Mouse (Mus musculus) forebrain, embryonic 15.5 days (tissue): ENCODE data around the gene Recql. TPM values are rescaled to one million over a fixed set of nuclear protein-coding genes. Genes with fewer than 3 reads are reported as not detected.

Source experiments
- ATAC-seq: fragments of 200-750 bp; cut with Nextera tagmentation; replicated peaks from 2 replicates; pipeline ENCODE4 v1.8.0; 2017; ENCODE audit warnings: mild to moderate bottlenecking, moderate TSS enrichment, moderate library complexity
- H3K27ac ChIP-seq: fragments of 300-500 bp; sonication (generic); replicated peaks from 2 replicates; pipeline ENCODE4 v1.5.1; 2015; ENCODE audit warnings: mild to moderate bottlenecking, inconsistent platforms
- H3K27me3 ChIP-seq: fragments of 300-500 bp; sonication (generic); 2 replicates; pipeline ENCODE4 v1.6.1; 2015; ENCODE audit warnings: inconsistent platforms
- H3K36me3 ChIP-seq: fragments of 300-500 bp; sonication (generic); 2 replicates; pipeline ENCODE4 v1.6.1; 2015; ENCODE audit warnings: mild to moderate bottlenecking, inconsistent platforms
- H3K4me1 ChIP-seq: fragments of 300-500 bp; sonication (generic); 2 replicates; pipeline ENCODE4 v1.6.1; 2015; ENCODE audit warnings: inconsistent platforms
- H3K4me2 ChIP-seq: fragments of 300-500 bp; sonication (generic); replicated peaks from 2 replicates; pipeline ENCODE4 v1.6.1; 2015; ENCODE audit warnings: mild to moderate bottlenecking, inconsistent platforms
- H3K4me3 ChIP-seq: fragments of 300-500 bp; sonication (generic); 2 replicates; pipeline ENCODE4 v1.5.1; 2015; ENCODE audit warnings: mild to moderate bottlenecking, inconsistent platforms
- H3K9ac ChIP-seq: fragments of 300-500 bp; sonication (generic); replicated peaks from 2 replicates; pipeline ENCODE4 v1.6.1; 2015; ENCODE audit warnings: mild to moderate bottlenecking, inconsistent platforms
- H3K9me3 ChIP-seq: fragments of 300-500 bp; sonication (generic); 2 replicates; pipeline ENCODE4 v1.6.1; 2016; ENCODE audit warnings: inconsistent platforms
- WGBS: fragments of 180-500 bp; shearing (Covaris S2); methylation state at CpG from one replicate; pipeline ENCODE4 v1.1.7; 2015; ENCODE audit warnings: mixed read lengths; 5-methylcytosine and 5-hydroxymethylcytosine counted together
- polyA plus RNA-seq: library from polyadenylated mRNA; unstranded; fragments of >200 nt; fragmentation: Nextera tagmentation; extraction: Ambion mirVana; gene quantifications from 2 replicates; pipeline ENCODE4 v1.2.1, GENCODE M21; 2015

The Recql gene
- polyA plus RNA-seq = 29.1 and 31.2 TPM in 2 replicates

GRCm38 (mm10) chr6:142387011-142387754, at the start of gene Recql, which contains the start of gene Golt1b:
Gene Recql (minus strand): TSS chr6:142387087.
Gene Golt1b (plus strand): TSS chr6:142387221.
- H3K27ac ChIP-seq = peak within 1 kb of the TSS; percentile 42; the same call in 1 of the 2 replicates

GRCm38 (mm10) chr6:142429072-142429471, 42.2 kb upstream of the Recql start:
- Histone ChIP-seq H3K9ac (no peak overlapping the region), H3K4me2 (no peak overlapping the region), H3K27ac (no peak overlapping the region), H3K27me3 (no peaks in the 10 kb centered on the region), H3K9me3 (no peaks in the 10 kb centered on the region), H3K4me3 (no peak overlapping the region), H3K4me1 (no peaks in the 10 kb centered on the region), H3K36me3 (no peaks in the 10 kb centered on the region)
- no peak for ATAC-seq

More at GRCm38 (mm10) chr6:142387011-142387754, at the start of gene Recql, which contains the start of gene Golt1b:
- H3K9me3 ChIP-seq = no peaks in the 10 kb centered on the region
- H3K9ac ChIP-seq = peak within 1 kb of the TSS; percentile 84
- peak; percentile 100 for ATAC-seq
- H3K27me3 ChIP-seq = no peaks in the 10 kb centered on the region
- H3K36me3 ChIP-seq = no peaks in the 10 kb centered on the region
- peaks cover 26% of the 10 kb centered on the region for H3K4me1 ChIP-seq
- H3K4me2 ChIP-seq = peak within 1 kb of the TSS; percentile 80
- under 1% methylated on average over 85 of the region's 87 CpGs for WGBS
- H3K4me3 ChIP-seq = peak within 1 kb of the TSS; percentile 97

- WGBS = 71% methylated on average over 7 of the region's 7 CpGs
- Histone ChIP-seq H3K27ac (no peak overlapping the region), H3K4me2 (no peak overlapping the region), H3K36me3 (no peaks in the 10 kb centered on the region), H3K9ac (no peak overlapping the region), H3K4me1 (no peaks in the 10 kb centered on the region), H3K4me3 (no peak overlapping the region), H3K27me3 (no peaks in the 10 kb centered on the region), H3K9me3 (no peaks in the 10 kb centered on the region)
- no peak for ATAC-seq
Observed at GRCm38 (mm10) chr6:142424976-142425375, 38.1 kb upstream of the Recql start.

GRCm38 (mm10) chr6:142414597-142414996, 27.7 kb upstream of the Recql start:
- Histone ChIP-seq H3K4me1 (no peaks in the 10 kb centered on the region), H3K4me2 (peak overlapping the region; percentile 42), H3K4me3 (peak overlapping the region; percentile 29), H3K36me3 (no peaks in the 10 kb centered on the region), H3K9ac (peak overlapping the region; percentile 27; the same call in 1 of the 2 replicates), H3K27ac (no peak overlapping the region), H3K27me3 (peaks cover 32% of the 10 kb centered on the region), H3K9me3 (no peaks in the 10 kb centered on the region)
- WGBS = under 1% methylated on average over 24 of the region's 24 CpGs
- ATAC-seq = no peak

- no peaks in the 10 kb centered on the region for H3K9me3 ChIP-seq
- no peak overlapping the region for H3K27ac ChIP-seq
- H3K4me2 ChIP-seq = no peak overlapping the region
- no peaks in the 10 kb centered on the region for H3K4me1 ChIP-seq
- WGBS = 10% methylated on average over 12 of the region's 12 CpGs
- no peak overlapping the region for H3K9ac ChIP-seq
- ATAC-seq = no peak
- peaks cover 32% of the 10 kb centered on the region for H3K27me3 ChIP-seq
- no peaks in the 10 kb centered on the region for H3K36me3 ChIP-seq
- no peak overlapping the region for H3K4me3 ChIP-seq
Observed at GRCm38 (mm10) chr6:142413845-142414244, 27.0 kb upstream of the Recql start.

GRCm38 (mm10) chr6:142412906-142413491, 26.1 kb upstream of the Recql start, which contains the start of gene Spx:
Gene Spx (plus strand): TSS chr6:142413441.
- Histone ChIP-seq H3K4me2 (no peak within 1 kb of the TSS), H3K9me3 (no peaks in the 10 kb centered on the region), H3K36me3 (no peaks in the 10 kb centered on the region), H3K4me3 (no peak within 1 kb of the TSS), H3K4me1 (no peaks in the 10 kb centered on the region), H3K27ac (no peak within 1 kb of the TSS), H3K9ac (no peak within 1 kb of the TSS), H3K27me3 (peaks cover 32% of the 10 kb centered on the region)
- 68% methylated on average over 11 of the region's 11 CpGs for WGBS
- ATAC-seq = no peak

- Histone ChIP-seq H3K36me3 (no peaks in the 10 kb centered on the region), H3K27ac (no peak overlapping the region), H3K4me2 (no peak overlapping the region), H3K9ac (no peak overlapping the region), H3K4me1 (no peaks in the 10 kb centered on the region), H3K4me3 (no peak overlapping the region), H3K9me3 (no peaks in the 10 kb centered on the region), H3K27me3 (peaks cover 32% of the 10 kb centered on the region)
- ATAC-seq = no peak
- 4% methylated on average over 1 of the region's 1 CpGs for whole genome bisulfite sequencing
Observed at GRCm38 (mm10) chr6:142411140-142411539, 24.3 kb upstream of the Recql start.

- 92% methylated on average over 6 of the region's 6 CpGs for WGBS
- no peak for ATAC-seq
Observed at GRCm38 (mm10) chr6:142395756-142396155, 8.9 kb upstream of the Recql start.

GRCm38 (mm10) chr6:142394669-142395068, 7.8 kb upstream of the Recql start:
- no peak overlapping the region for H3K4me3 ChIP-seq

More at GRCm38 (mm10) chr6:142395756-142396155, 8.9 kb upstream of the Recql start:
- Histone ChIP-seq H3K27ac (no peak overlapping the region), H3K27me3 (no peaks in the 10 kb centered on the region), H3K9ac (no peak overlapping the region), H3K4me1 (no peaks in the 10 kb centered on the region), H3K9me3 (no peaks in the 10 kb centered on the region), H3K4me2 (no peak overlapping the region), H3K36me3 (peaks cover 19% of the 10 kb centered on the region), H3K4me3 (no peak overlapping the region)

GRCm38 (mm10) chr6:142392312-142392711, 5.4 kb upstream of the Recql start:
- ATAC-seq = no peak
- Histone ChIP-seq H3K27me3 (no peaks in the 10 kb centered on the region), H3K4me2 (no peak overlapping the region), H3K9me3 (no peaks in the 10 kb centered on the region), H3K36me3 (peaks cover 11% of the 10 kb centered on the region; the same call in 1 of the 2 replicates), H3K27ac (no peak overlapping the region), H3K4me1 (peaks cover 19% of the 10 kb centered on the region), H3K4me3 (no peak overlapping the region), H3K9ac (no peak overlapping the region)
- WGBS = 94% methylated on average over 5 of the region's 5 CpGs

More at GRCm38 (mm10) chr6:142394669-142395068, 7.8 kb upstream of the Recql start:
- Histone ChIP-seq H3K9me3 (no peaks in the 10 kb centered on the region), H3K27me3 (no peaks in the 10 kb centered on the region), H3K4me2 (no peak overlapping the region), H3K36me3 (peaks cover 11% of the 10 kb centered on the region; the same call in 1 of the 2 replicates), H3K4me1 (no peaks in the 10 kb centered on the region), H3K27ac (no peak overlapping the region), H3K9ac (no peak overlapping the region)
- WGBS = 76% methylated on average over 5 of the region's 5 CpGs
- no peak for ATAC-seq

- H3K9ac ChIP-seq = no peak overlapping the region
- H3K27me3 ChIP-seq = no peaks in the 10 kb centered on the region
- H3K4me3 ChIP-seq = no peak overlapping the region
- no peak for ATAC-seq
- H3K4me1 ChIP-seq = peaks cover 26% of the 10 kb centered on the region
- H3K9me3 ChIP-seq = no peaks in the 10 kb centered on the region
- no peaks in the 10 kb centered on the region for H3K36me3 ChIP-seq
- H3K27ac ChIP-seq = no peak overlapping the region
- no peak overlapping the region for H3K4me2 ChIP-seq
- WGBS = 86% methylated on average over 2 of the region's 2 CpGs
Observed at GRCm38 (mm10) chr6:142389101-142389500, 2.2 kb upstream of the Recql start.

GRCm38 (mm10) chr6:142387755-142388271, 926 bp upstream of the Recql start:
- Histone ChIP-seq H3K27me3 (no peaks in the 10 kb centered on the region), H3K9ac (peak overlapping the region; percentile 84), H3K27ac (no peak overlapping the region), H3K4me1 (peaks cover 26% of the 10 kb centered on the region), H3K36me3 (no peaks in the 10 kb centered on the region), H3K9me3 (no peaks in the 10 kb centered on the region), H3K4me3 (peak overlapping the region; percentile 97), H3K4me2 (peak overlapping the region; percentile 80)
- 20% methylated on average over 8 of the region's 8 CpGs for WGBS
- no peak for ATAC-seq
